Mouse (Mus musculus) heart, postnatal 0 days (tissue): Measurements from ENCODE around the gene 4930404H24Rik. TPM values are rescaled to one million over a fixed set of nuclear protein-coding genes. Genes with fewer than 3 reads are reported as not detected.

Experiments
- ATAC-seq: fragments of 200-750 bp; cut with Nextera tagmentation; 2 replicates; pipeline ENCODE4 v1.8.0; 2017; ENCODE audit warnings: low read depth, moderate number of reproducible peaks, moderate library complexity; ENCODE audit not compliant: insufficient read depth
- DNase-seq: peaks from one replicate; pipeline ENCODE4 v3.0.0-alpha.2; 2016; ENCODE audit warnings: low spot score
- H3K27ac ChIP-seq: fragments of 300-500 bp; sonication (generic); 2 replicates; pipeline ENCODE4 v1.5.1; 2014; ENCODE audit warnings: low read depth, mild to moderate bottlenecking
- H3K27me3 ChIP-seq: fragments of 300-500 bp; sonication (generic); 2 replicates; pipeline ENCODE4 v1.6.1; 2014; ENCODE audit warnings: low read length, mixed read lengths; ENCODE audit not compliant: control insufficient read depth, insufficient read depth
- H3K36me3 ChIP-seq: fragments of 300-500 bp; sonication (generic); replicated peaks from 2 replicates; pipeline ENCODE4 v1.6.1; 2014; ENCODE audit warnings: low read length, mixed read lengths; ENCODE audit not compliant: control insufficient read depth, insufficient read depth
- H3K4me1 ChIP-seq: fragments of 300-500 bp; sonication (generic); 2 replicates; pipeline ENCODE4 v1.6.1; 2014; ENCODE audit warnings: antibody characterized with exemption; ENCODE audit not compliant: control insufficient read depth, insufficient read depth
- H3K4me2 ChIP-seq: fragments of 300-500 bp; sonication (generic); 2 replicates; pipeline ENCODE4 v1.6.1; 2014; ENCODE audit warnings: low read depth, mild to moderate bottlenecking, low read length, moderate library complexity
- H3K4me3 ChIP-seq: fragments of 300-500 bp; sonication (generic); 2 replicates; pipeline ENCODE4 v1.5.1; 2014; ENCODE audit warnings: low read depth, low read length
- H3K9ac ChIP-seq: fragments of 300-500 bp; sonication (generic); replicated peaks from 2 replicates; pipeline ENCODE4 v1.6.1; 2014; ENCODE audit warnings: low read depth, low read length, mixed read lengths
- H3K9me3 ChIP-seq: fragments of 300-500 bp; sonication (generic); replicated peaks from 2 replicates; pipeline ENCODE4 v1.6.1; 2016; ENCODE audit warnings: low read length; ENCODE audit not compliant: control insufficient read depth
- CTCF ChIP-seq: IDR thresholded peaks from 2 replicates; pipeline ENCODE4 v1.5.1; 2016; ENCODE audit warnings: antibody characterized with exemption, control low read depth, low read depth
- EP300 ChIP-seq: IDR thresholded peaks from 2 replicates; pipeline ENCODE4 v1.6.1; 2016; ENCODE audit warnings: antibody characterized with exemption, low read depth
- WGBS: fragments of 180-500 bp; shearing (Covaris S2); extraction: QIAGEN DNeasy Blood & Tissue Kit; methylation state at CpG from one replicate; pipeline ENCODE4 v1.1.7; 2014; 5-methylcytosine and 5-hydroxymethylcytosine counted together
- polyA plus RNA-seq: library from polyadenylated mRNA; unstranded; fragments of >200 nt; fragmentation: Nextera tagmentation; extraction: Ambion mirVana; gene quantifications from 2 replicates; pipeline ENCODE4 v1.2.1, GENCODE M21; 2015
- total RNA-seq: library from RNA; depleted of rRNA; stranded (reverse); fragments of >200 nt; gene quantifications from 2 replicates; pipeline ENCODE4 v1.2.3, GENCODE M21; 2014; ENCODE audit warnings: low replicate concordance

Gene 4930404H24Rik
- total and polyA plus RNA-seq, 2 experiments from 2014 or later: 0.45 TPM; not detected in 1

GRCm38 (mm10) chr2:153490116-153490515 is 2.5 kb upstream of the 4930404H24Rik start:
- no peak overlapping the region for H3K4me2 ChIP-seq
- TF ChIP-seq EP300: no peak
- H3K9me3 ChIP-seq: no peaks in the 10 kb centered on the region
- peaks cover 24% of the 10 kb centered on the region for H3K4me1 ChIP-seq
- H3K4me3 ChIP-seq: no peak overlapping the region
- no peaks in the 10 kb centered on the region for H3K27me3 ChIP-seq
- ATAC-seq (no peak), DNase-seq (no peak)
- 100% methylated on average over 1 of the region's 1 CpGs for WGBS
- H3K27ac ChIP-seq: no peak overlapping the region
- H3K36me3 ChIP-seq: no peaks in the 10 kb centered on the region
- H3K9ac ChIP-seq: no peak overlapping the region

GRCm38 (mm10) chr2:153490940-153491339 is 1.6 kb upstream of the 4930404H24Rik start:
- peaks cover 29% of the 10 kb centered on the region for H3K4me1 ChIP-seq

GRCm38 (mm10) chr2:153491512-153492178 is 945 bp upstream of the 4930404H24Rik start:
- Histone ChIP-seq H3K9me3 (no peaks in the 10 kb centered on the region), H3K27me3 (no peaks in the 10 kb centered on the region), H3K4me2 (peak overlapping the region; percentile 99), H3K4me3 (peak overlapping the region; percentile 71), H3K36me3 (no peaks in the 10 kb centered on the region), H3K9ac (peak overlapping the region; percentile 75; the same call in 1 of the 2 replicates), H3K27ac (no peak overlapping the region; the same call in 1 of the 2 replicates), H3K4me1 (peaks cover 36% of the 10 kb centered on the region)
- DNase-seq (no peak), ATAC-seq (no peak)
- WGBS: 34% methylated on average over 18 of the region's 18 CpGs
- TF ChIP-seq CTCF: no peak

More at GRCm38 (mm10) chr2:153490940-153491339, 1.6 kb upstream of the 4930404H24Rik start:
- H3K9ac ChIP-seq: no peak overlapping the region
- no peak for DNase-seq
- no peak for ATAC-seq
- 46% methylated on average over 5 of the region's 5 CpGs for WGBS
- no peak overlapping the region for H3K27ac ChIP-seq
- no peak overlapping the region for H3K4me2 ChIP-seq
- no peaks in the 10 kb centered on the region for H3K27me3 ChIP-seq
- TF ChIP-seq CTCF: no peak
- H3K9me3 ChIP-seq: no peaks in the 10 kb centered on the region
- no peaks in the 10 kb centered on the region for H3K36me3 ChIP-seq
- no peak overlapping the region for H3K4me3 ChIP-seq

- Histone ChIP-seq H3K36me3 (no peaks in the 10 kb centered on the region), H3K9me3 (no peaks in the 10 kb centered on the region), H3K4me3 (peak overlapping the region; percentile 71), H3K9ac (peak overlapping the region; percentile 75), H3K27ac (peak overlapping the region; percentile 47; the same call in 1 of the 2 replicates), H3K4me1 (peaks cover 37% of the 10 kb centered on the region), H3K27me3 (no peaks in the 10 kb centered on the region), H3K4me2 (peak overlapping the region; percentile 99)
- ATAC-seq (peak; percentile 1; the same call in 1 of the 2 replicates), DNase-seq (no peak)
- under 1% methylated on average over 19 of the region's 24 CpGs for whole genome bisulfite sequencing
- TF ChIP-seq EP300: no peak
- no peak for TF ChIP-seq CTCF
Observed at GRCm38 (mm10) chr2:153492179-153492517, 442 bp upstream of the 4930404H24Rik start.

GRCm38 (mm10) chr2:153493393-153493731 is 772 bp downstream of the 4930404H24Rik start:
- peak overlapping the region; percentile 80 for H3K27ac ChIP-seq
- ATAC-seq: no peak

GRCm38 (mm10) chr2:153493781-153494292 is 1.2 kb downstream of the 4930404H24Rik start:
- Histone ChIP-seq H3K27ac (peak overlapping the region; percentile 80), H3K4me1 (peaks cover 37% of the 10 kb centered on the region), H3K36me3 (no peaks in the 10 kb centered on the region), H3K9ac (no peak overlapping the region), H3K4me2 (peak overlapping the region; percentile 99), H3K9me3 (no peaks in the 10 kb centered on the region), H3K27me3 (no peaks in the 10 kb centered on the region), H3K4me3 (no peak overlapping the region)
- TF ChIP-seq EP300 (no peak; the same call in 1 of the 2 replicates), CTCF (no peak)
- no peak for DNase-seq
- peak; percentile 62 for ATAC-seq
- WGBS: 8% methylated on average over 5 of the region's 6 CpGs

More at GRCm38 (mm10) chr2:153493393-153493731, 772 bp downstream of the 4930404H24Rik start:
- H3K4me1 ChIP-seq: peaks cover 37% of the 10 kb centered on the region
- H3K9ac ChIP-seq: no peak overlapping the region
- H3K4me2 ChIP-seq: peak overlapping the region; percentile 99
- no peak for TF ChIP-seq EP300
- TF ChIP-seq CTCF: no peak
- no peaks in the 10 kb centered on the region for H3K27me3 ChIP-seq
- H3K9me3 ChIP-seq: no peaks in the 10 kb centered on the region
- WGBS: 22% methylated on average over 2 of the region's 2 CpGs
- DNase-seq: no peak
- peak overlapping the region; percentile 71 for H3K4me3 ChIP-seq
- H3K36me3 ChIP-seq: no peaks in the 10 kb centered on the region
